Mouse (Mus musculus): ENCODE results near the gene Masp1.

GRCm38 (mm10) chr16:23401959-23402358 lies 118.7 kb downstream of the Masp1 start:
- no peak for TF ChIP-seq CTCF (IDR thresholded peaks at IDR 0.05; ENCODE audit: low read depth)
- TF ChIP-seq EP300 (IDR thresholded peaks at IDR 0.05; ENCODE audit: low read depth): no peak
